Mouse (Mus musculus) stomach, postnatal 0 days (tissue): ENCODE measurements at regions not wholly inside any gene's neighbourhood (a gene's known extent, or its start where the extent isn't known, plus 50 kb on each side); places are given as distances from the start of the nearest gene placed in this dataset.

Source experiments
- ATAC-seq: fragments of 200-750 bp; cut with Nextera tagmentation; 2 replicates; pipeline ENCODE4 v1.8.0; 2017; ENCODE audit not compliant: low FRiP score, low TSS enrichment
- DNase-seq: peaks from one replicate; pipeline ENCODE4 v3.0.0-alpha.2; 2016; ENCODE audit warnings: low spot score
- H3K27ac ChIP-seq: fragments of 300-500 bp; sonication (generic); replicated peaks from 2 replicates; pipeline ENCODE4 v1.5.1; 2014; ENCODE audit warnings: mild to moderate bottlenecking, control low read depth
- H3K27me3 ChIP-seq: fragments of 300-500 bp; sonication (generic); 2 replicates; pipeline ENCODE4 v1.6.1; 2014; ENCODE audit warnings: low read length; ENCODE audit not compliant: control insufficient read depth, insufficient read depth
- H3K36me3 ChIP-seq: fragments of 300-500 bp; sonication (generic); 2 replicates; pipeline ENCODE4 v1.6.1; 2014; ENCODE audit warnings: low read length, mixed read lengths; ENCODE audit not compliant: control insufficient read depth, insufficient read depth
- H3K4me1 ChIP-seq: fragments of 300-500 bp; sonication (generic); replicated peaks from 2 replicates; pipeline ENCODE4 v1.6.1; 2014; ENCODE audit warnings: antibody characterized with exemption; ENCODE audit not compliant: control insufficient read depth, insufficient read depth
- H3K4me2 ChIP-seq: fragments of 300-500 bp; sonication (generic); replicated peaks from 2 replicates; pipeline ENCODE4 v1.6.1; 2014; ENCODE audit warnings: low read depth, mild to moderate bottlenecking, control low read depth, moderate library complexity
- H3K4me3 ChIP-seq: fragments of 300-500 bp; sonication (generic); 2 replicates; pipeline ENCODE4 v1.5.1; 2014; ENCODE audit warnings: low read depth, low read length, control low read depth
- H3K9ac ChIP-seq: fragments of 300-500 bp; sonication (generic); 2 replicates; pipeline ENCODE4 v1.6.1; 2014; ENCODE audit warnings: mild to moderate bottlenecking, low read length, control low read depth, mixed read lengths
- H3K9me3 ChIP-seq: fragments of 300-500 bp; sonication (generic); 2 replicates; pipeline ENCODE4 v1.6.1; 2016; ENCODE audit warnings: low read length; ENCODE audit not compliant: control insufficient read depth
- CTCF ChIP-seq: IDR thresholded peaks from 2 replicates; pipeline ENCODE4 v1.5.1; 2016; ENCODE audit warnings: antibody characterized with exemption, low read depth, mild to moderate bottlenecking, moderate library complexity
- EP300 ChIP-seq: optimal IDR thresholded peaks from 2 replicates; pipeline ENCODE3; 2016; ENCODE audit warnings: antibody characterized with exemption
- WGBS: fragments of 180-500 bp; shearing (Covaris S2); extraction: QIAGEN DNeasy Blood & Tissue Kit; methylation state at CpG from one replicate; pipeline ENCODE4 v1.1.7; 2014; 5-methylcytosine and 5-hydroxymethylcytosine counted together

DNA sequence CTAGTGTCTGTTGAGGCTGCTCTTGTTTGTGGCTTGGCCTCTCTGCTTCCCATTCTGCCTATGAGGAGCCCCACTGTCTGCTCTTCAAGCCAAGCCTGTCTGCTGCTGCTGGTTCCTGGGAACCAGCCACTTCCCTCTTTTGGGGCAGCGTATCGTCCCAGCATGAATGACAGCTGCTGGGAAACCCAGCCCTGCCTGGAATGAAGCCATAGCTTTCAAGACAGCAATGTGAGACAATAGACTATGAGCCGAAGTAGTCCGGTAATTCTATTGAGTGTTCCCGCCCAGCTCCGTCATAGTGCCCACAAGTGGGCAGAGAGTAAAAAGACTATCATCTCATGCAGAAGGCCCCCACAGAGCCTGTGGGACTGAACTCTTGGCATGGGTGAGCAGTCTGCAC is 80.4 kb downstream of the Cyp26a1 start:
- Histone ChIP-seq H3K27ac (no peak overlapping the region), H3K4me3 (no peak overlapping the region), H3K4me2 (no peak overlapping the region), H3K36me3 (no peaks in the 10 kb centered on the region), H3K9me3 (no peaks in the 10 kb centered on the region), H3K9ac (no peak overlapping the region), H3K4me1 (no peaks in the 10 kb centered on the region), H3K27me3 (no peaks in the 10 kb centered on the region)
- 66% methylated on average over 6 of the region's 6 CpGs for WGBS
- no peak for TF ChIP-seq CTCF
- no peak for TF ChIP-seq EP300
- ATAC-seq (no peak), DNase-seq (no peak)

DNA sequence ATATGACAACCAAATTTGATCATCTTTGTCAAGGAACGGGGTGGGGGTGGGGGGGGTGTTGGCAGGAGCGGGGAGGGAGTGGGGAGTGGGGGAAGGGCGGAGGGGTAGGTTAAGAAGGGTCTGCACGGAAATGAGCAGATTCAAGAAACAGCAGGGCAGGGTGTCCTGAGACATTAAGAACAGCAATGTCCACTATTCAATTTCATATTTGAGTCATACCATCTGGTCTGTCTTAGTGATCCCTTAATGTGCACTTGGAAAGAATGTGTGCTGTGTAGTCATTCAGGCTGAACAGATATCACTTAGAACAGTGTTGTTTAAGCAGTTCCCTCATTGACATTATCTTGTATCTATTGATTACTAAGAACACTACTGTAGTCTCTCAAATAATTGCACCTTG is 81.0 kb downstream of the Cyp26a1 start:
- no peak for ATAC-seq
- H3K36me3 ChIP-seq, result no peaks in the 10 kb centered on the region
- no peaks in the 10 kb centered on the region for H3K4me1 ChIP-seq
- no peak for DNase-seq
- no peak overlapping the region for H3K27ac ChIP-seq
- no peak overlapping the region for H3K4me3 ChIP-seq
- no peaks in the 10 kb centered on the region for H3K9me3 ChIP-seq
- no peak overlapping the region for H3K9ac ChIP-seq
- H3K27me3 ChIP-seq, result no peaks in the 10 kb centered on the region
- WGBS, result 84% methylated on average over 4 of the region's 4 CpGs
- TF ChIP-seq CTCF (no peak), EP300 (no peak)
- no peak overlapping the region for H3K4me2 ChIP-seq

DNA sequence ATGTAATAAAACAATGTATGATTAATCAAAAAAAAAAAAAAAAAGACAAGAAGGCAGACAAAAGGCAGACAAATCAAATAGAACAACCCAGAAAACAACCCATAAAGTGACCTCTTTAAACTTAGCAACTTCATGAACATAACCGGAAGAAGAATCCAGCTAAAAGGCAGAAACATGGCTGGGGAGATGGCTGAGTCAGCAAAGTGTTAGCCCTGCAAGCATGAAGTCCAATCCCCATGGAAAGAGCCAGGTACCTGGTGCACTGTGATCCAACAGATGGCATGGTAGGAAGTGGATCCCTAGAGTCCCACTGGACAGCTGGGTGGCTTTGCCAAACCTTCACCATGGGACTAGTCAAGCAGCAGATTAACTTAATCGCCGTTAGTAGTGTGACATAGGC is 90.9 kb downstream of the Cyp26a1 start:
- DNase-seq (no peak), ATAC-seq (no peak)
- H3K4me1 ChIP-seq, result no peaks in the 10 kb centered on the region
- H3K4me2 ChIP-seq, result no peak overlapping the region
- H3K9me3 ChIP-seq, result no peaks in the 10 kb centered on the region
- TF ChIP-seq CTCF (no peak), EP300 (no peak)
- no peak overlapping the region for H3K9ac ChIP-seq
- no peak overlapping the region for H3K27ac ChIP-seq
- H3K4me3 ChIP-seq, result no peak overlapping the region
- H3K27me3 ChIP-seq, result no peaks in the 10 kb centered on the region
- H3K36me3 ChIP-seq, result no peaks in the 10 kb centered on the region
- 90% methylated on average over 3 of the region's 3 CpGs for WGBS

DNA sequence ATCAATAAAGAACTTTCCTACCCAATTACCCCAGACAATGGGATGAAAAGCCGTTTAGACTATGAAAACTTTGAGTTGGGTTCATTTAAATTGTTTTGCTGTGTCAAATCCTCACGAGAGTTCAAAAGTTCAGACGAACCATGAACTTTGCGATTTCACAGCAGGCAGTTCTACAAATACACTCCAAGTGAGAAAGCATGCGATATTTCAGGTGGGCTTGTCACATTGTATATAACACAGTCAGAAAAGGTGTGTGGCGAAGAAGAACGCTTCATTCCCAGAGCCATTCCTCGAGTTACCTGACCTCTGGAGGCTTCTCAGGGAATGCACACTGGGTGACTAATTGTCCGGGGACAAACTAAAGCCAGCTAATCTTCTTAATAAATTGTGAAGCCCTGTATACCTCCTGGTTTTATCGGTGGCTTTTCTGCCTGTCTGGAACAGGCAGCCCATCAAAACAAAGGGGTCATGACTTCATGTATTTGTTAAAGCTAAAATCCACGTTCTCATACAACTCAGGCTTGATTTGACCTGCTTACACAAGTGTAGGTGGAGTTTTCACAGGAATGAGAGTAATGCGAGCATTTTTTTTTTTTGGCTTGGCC is 92.1 kb downstream of the Cyp26a1 start:
- DNase-seq (no peak), ATAC-seq (no peak)
- H3K4me3 ChIP-seq, result no peak overlapping the region
- no peak overlapping the region for H3K9ac ChIP-seq
- H3K27me3 ChIP-seq, result no peaks in the 10 kb centered on the region
- no peak overlapping the region for H3K27ac ChIP-seq
- H3K4me1 ChIP-seq, result no peaks in the 10 kb centered on the region
- H3K4me2 ChIP-seq, result no peak overlapping the region
- H3K36me3 ChIP-seq, result no peaks in the 10 kb centered on the region
- WGBS, result 21% methylated on average over 12 of the region's 12 CpGs
- TF ChIP-seq CTCF (0 out of 2 replicates have a peak, but pooled peaks have one; percentile 6), EP300 (no peak)
- no peaks in the 10 kb centered on the region for H3K9me3 ChIP-seq

DNA sequence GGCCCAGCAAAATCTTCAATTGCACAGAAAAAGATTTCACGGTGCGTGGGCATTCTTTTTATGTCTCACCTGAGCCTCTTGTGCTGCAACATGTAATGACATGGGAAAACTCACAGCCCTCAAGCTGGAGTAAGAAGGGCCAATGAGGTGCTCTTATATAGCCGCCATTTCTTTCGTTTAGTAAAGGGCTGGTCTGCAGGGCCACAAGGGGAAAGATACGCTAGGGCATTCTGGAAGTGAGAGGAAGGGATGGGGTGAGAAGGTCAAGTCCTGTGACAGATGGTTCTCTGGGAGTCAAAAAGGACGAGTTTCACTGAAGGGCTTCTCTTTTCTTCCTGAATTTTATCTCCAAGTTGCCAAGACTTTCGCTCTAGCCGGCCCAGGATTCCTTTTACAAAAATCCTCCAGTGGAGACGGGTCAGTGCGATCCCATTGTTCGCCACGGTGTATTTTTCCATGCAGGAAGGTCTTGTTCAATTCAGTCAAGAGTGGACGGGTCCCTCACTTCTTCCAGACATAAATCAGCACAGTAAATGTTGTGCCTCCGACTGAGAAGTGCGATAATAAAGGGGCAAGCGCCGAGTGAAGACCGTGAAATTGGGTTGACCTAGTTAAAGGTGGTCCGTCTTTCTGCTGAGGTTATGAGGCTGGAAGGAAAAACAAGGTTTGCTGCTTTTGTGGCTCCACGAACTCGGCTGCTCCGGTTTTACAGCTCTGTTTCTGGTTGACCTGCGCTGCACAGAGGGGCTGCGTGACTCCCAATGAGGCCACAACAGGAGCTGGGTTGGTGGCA is 92.9 kb downstream of the Cyp26a1 start:
- H3K4me2 ChIP-seq, result no peak overlapping the region
- no peaks in the 10 kb centered on the region for H3K4me1 ChIP-seq
- H3K27me3 ChIP-seq, result no peaks in the 10 kb centered on the region
- ATAC-seq (no peak), DNase-seq (no peak)
- no peaks in the 10 kb centered on the region for H3K36me3 ChIP-seq
- H3K9me3 ChIP-seq, result no peaks in the 10 kb centered on the region
- H3K9ac ChIP-seq, result no peak overlapping the region
- H3K27ac ChIP-seq, result no peak overlapping the region
- no peak for TF ChIP-seq CTCF
- no peak for TF ChIP-seq EP300
- H3K4me3 ChIP-seq, result no peak overlapping the region
- WGBS, result 62% methylated on average over 24 of the region's 24 CpGs

DNA sequence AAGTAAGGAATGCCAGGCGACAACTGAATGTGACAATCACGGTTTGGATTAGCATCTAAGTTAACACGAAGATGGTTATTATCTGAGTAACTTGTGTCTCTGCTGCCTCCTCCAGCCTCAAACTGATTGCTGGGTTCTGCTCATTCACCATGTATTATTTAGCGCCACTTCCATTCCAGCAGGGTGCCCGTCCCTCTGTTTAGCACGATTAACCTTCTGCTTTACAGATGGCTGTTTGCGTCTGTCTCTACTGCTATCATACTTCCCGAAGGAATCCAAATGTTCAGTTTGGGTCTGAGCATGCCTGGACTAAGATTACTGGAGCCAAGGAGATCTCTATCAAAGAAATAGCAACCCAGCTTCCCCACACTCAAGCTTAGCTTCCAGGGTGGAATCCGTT is 95.6 kb downstream of the Cyp26a1 start:
- Histone ChIP-seq H3K4me3 (no peak overlapping the region), H3K27me3 (no peaks in the 10 kb centered on the region), H3K36me3 (no peaks in the 10 kb centered on the region), H3K9me3 (no peaks in the 10 kb centered on the region), H3K4me2 (no peak overlapping the region), H3K9ac (no peak overlapping the region), H3K4me1 (no peaks in the 10 kb centered on the region), H3K27ac (no peak overlapping the region)
- ATAC-seq (no peak), DNase-seq (no peak)
- WGBS, result 80% methylated on average over 9 of the region's 9 CpGs
- TF ChIP-seq EP300 (no peak), CTCF (no peak)
